Mouse (Mus musculus): Measurements from ENCODE around the gene Tarbp1.

- TF ChIP-seq POLR2A (IDR thresholded peaks at IDR 0.05; ENCODE audit: control insufficient read depth, extremely low read depth, insufficient read depth, low read length, poor library complexity) (no peak), CTCF (IDR thresholded peaks at IDR 0.05; ENCODE audit: borderline replicate concordance, control insufficient read depth, extremely low read depth, insufficient read depth, low read length, poor library complexity) (no peak)
Observed at GRCm38 (mm10) chr8:126504492-126505182, 29.8 kb upstream of the Tarbp1 start.
